Mouse (Mus musculus) thymus, adult 2 months (tissue): ENCODE measurements at regions not wholly inside any gene's neighbourhood (a gene's known extent, or its start where the extent isn't known, plus 50 kb on each side); places are given as distances from the start of the nearest gene placed in this dataset.

Experiments
- CTCF ChIP-seq: fragments of 200-500 bp; IDR thresholded peaks from 2 replicates; pipeline ENCODE4 v1.5.1; 2012; ENCODE audit warnings: mild to moderate bottlenecking, control low read depth, low read length, moderate library complexity, borderline replicate concordance; ENCODE audit not compliant: control insufficient read depth, poor library complexity, insufficient read depth; ENCODE audit errors: extremely low read depth
- POLR2A ChIP-seq: fragments of 200-500 bp; IDR thresholded peaks from 2 replicates; pipeline ENCODE4 v1.6.1; 2012; ENCODE audit warnings: mild to moderate bottlenecking, low read length, control low read depth, moderate library complexity; ENCODE audit not compliant: control insufficient read depth, poor library complexity, insufficient read depth; ENCODE audit errors: extremely low read depth

DNA sequence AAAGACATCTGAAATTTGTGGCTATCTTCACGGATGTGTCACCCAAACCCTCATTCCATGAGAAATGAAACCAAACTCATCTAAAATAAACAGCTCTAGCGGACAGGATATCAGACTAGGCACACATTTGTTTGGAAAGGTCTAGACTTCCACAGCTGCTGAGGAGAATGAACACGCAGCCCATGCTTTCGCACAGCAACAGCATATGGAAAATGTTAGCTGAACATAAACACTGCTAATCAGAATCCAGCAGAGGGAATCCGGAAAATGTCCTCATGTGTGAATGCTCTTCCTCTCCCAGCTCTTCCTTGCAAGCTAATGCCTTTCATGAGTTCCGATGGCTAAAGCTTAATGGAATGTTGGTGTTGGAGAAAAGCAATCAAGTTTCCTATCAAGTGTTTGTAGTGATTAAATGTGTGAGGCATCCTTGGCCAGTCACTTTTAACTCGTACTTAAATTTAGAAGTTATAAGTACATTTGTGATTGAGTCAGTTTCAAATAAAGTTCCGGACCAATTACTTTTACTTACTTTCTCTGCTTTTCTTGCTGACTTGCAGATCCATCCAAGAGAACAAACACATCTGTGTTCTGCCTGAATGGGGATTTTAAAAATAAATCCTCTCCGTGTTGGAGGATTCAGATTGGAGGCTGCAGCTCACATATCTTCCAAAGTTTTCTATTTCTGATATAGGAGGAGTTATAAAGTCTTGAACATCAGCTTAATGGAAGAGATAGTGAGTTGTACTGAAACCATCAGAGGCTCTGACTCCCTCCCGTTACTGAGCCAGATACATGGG is 124.9 kb downstream of the Samd5 start:
- TF ChIP-seq CTCF (no peak), POLR2A (no peak)
